Mouse (Mus musculus) forebrain, embryonic 16.5 days (tissue): ENCODE data around the gene Reep6. TPM values are rescaled to one million over a fixed set of nuclear protein-coding genes. Genes with fewer than 3 reads are reported as not detected.

Source experiments
- ATAC-seq: fragments of 200-750 bp; cut with Nextera tagmentation; 2 replicates; pipeline ENCODE4 v1.8.0; 2017; ENCODE audit warnings: mild to moderate bottlenecking, moderate library complexity
- H3K27ac ChIP-seq: fragments of 300-500 bp; sonication (generic); 2 replicates; pipeline ENCODE4 v1.5.1; 2014; ENCODE audit warnings: low read length, control low read depth
- H3K27me3 ChIP-seq: fragments of 300-500 bp; sonication (generic); replicated peaks from 2 replicates; pipeline ENCODE4 v1.6.1; 2014; ENCODE audit warnings: low read length; ENCODE audit not compliant: control insufficient read depth, insufficient read depth
- H3K36me3 ChIP-seq: fragments of 300-500 bp; sonication (generic); 2 replicates; pipeline ENCODE4 v1.6.1; 2014; ENCODE audit not compliant: control insufficient read depth, insufficient read depth
- H3K4me1 ChIP-seq: fragments of 300-500 bp; sonication (generic); replicated peaks from 2 replicates; pipeline ENCODE4 v1.6.1; 2014; ENCODE audit warnings: low read length; ENCODE audit not compliant: control insufficient read depth, insufficient read depth
- H3K4me2 ChIP-seq: fragments of 300-500 bp; sonication (generic); 2 replicates; pipeline ENCODE4 v1.6.1; 2014; ENCODE audit warnings: mild to moderate bottlenecking, low read length, control low read depth
- H3K4me3 ChIP-seq: fragments of 300-500 bp; sonication (generic); replicated peaks from 2 replicates; pipeline ENCODE4 v1.5.1; 2014; ENCODE audit warnings: mild to moderate bottlenecking, low read length, control low read depth
- H3K9ac ChIP-seq: fragments of 300-500 bp; sonication (generic); replicated peaks from 2 replicates; pipeline ENCODE4 v1.6.1; 2014; ENCODE audit warnings: low read depth, low read length, control low read depth
- H3K9me3 ChIP-seq: fragments of 300-500 bp; sonication (generic); 2 replicates; pipeline ENCODE4 v1.6.1; 2016; ENCODE audit warnings: low read length; ENCODE audit not compliant: control insufficient read depth
- whole genome bisulfite sequencing: fragments of 180-500 bp; shearing (Covaris S2); extraction: QIAGEN DNeasy Blood & Tissue Kit; methylation state at CpG from one replicate; pipeline ENCODE4 v1.1.7; 2014; 5-methylcytosine and 5-hydroxymethylcytosine counted together
- polyA plus RNA-seq: library from polyadenylated mRNA; unstranded; fragments of >200 nt; fragmentation: Nextera tagmentation; extraction: Ambion mirVana; gene quantifications from 2 replicates; pipeline ENCODE4 v1.2.1, GENCODE M21; 2015

Gene Reep6
- polyA plus RNA-seq, 1 experiment from 2014 or later, result 3.2 TPM

- H3K4me1 ChIP-seq, result peaks cover 21% of the 10 kb centered on the region
- ATAC-seq, result peak; percentile 18; the same call in 1 of the 2 replicates
- 0 out of 2 replicates have a peak overlapping the region, but pooled peaks have one; percentile 21 for H3K4me2 ChIP-seq
- H3K27me3 ChIP-seq, result peaks cover 50% of the 10 kb centered on the region
- H3K4me3 ChIP-seq, result no peak overlapping the region
- H3K36me3 ChIP-seq, result no peaks in the 10 kb centered on the region
- WGBS, result 22% methylated on average over 19 of the region's 19 CpGs
- no peak overlapping the region for H3K9ac ChIP-seq
- H3K27ac ChIP-seq, result no peak overlapping the region
- no peaks in the 10 kb centered on the region for H3K9me3 ChIP-seq
Measured at GRCm38 (mm10) chr10:80339941-80340750, 10.4 kb downstream of the Reep6 start.

GRCm38 (mm10) chr10:80341026-80341425 is 11.3 kb downstream of the Reep6 start:
- Histone ChIP-seq H3K9me3 (no peaks in the 10 kb centered on the region), H3K9ac (0 out of 2 replicates have a peak overlapping the region, but pooled peaks have one; percentile 14), H3K4me2 (no peak overlapping the region), H3K4me1 (peaks cover 21% of the 10 kb centered on the region), H3K4me3 (no peak overlapping the region), H3K27me3 (peaks cover 59% of the 10 kb centered on the region), H3K27ac (no peak overlapping the region), H3K36me3 (no peaks in the 10 kb centered on the region)
- 12% methylated on average over 21 of the region's 21 CpGs for WGBS
- no peak for ATAC-seq

GRCm38 (mm10) chr10:80341491-80342304 is 11.9 kb downstream of the Reep6 start:
- Histone ChIP-seq H3K9ac (peak overlapping the region; percentile 5; the same call in 1 of the 2 replicates), H3K36me3 (no peaks in the 10 kb centered on the region), H3K4me1 (peaks cover 21% of the 10 kb centered on the region), H3K4me3 (peak overlapping the region; percentile 40), H3K27ac (no peak overlapping the region), H3K9me3 (no peaks in the 10 kb centered on the region), H3K27me3 (peaks cover 63% of the 10 kb centered on the region), H3K4me2 (peak overlapping the region; percentile 57)
- 2% methylated on average over 47 of the region's 47 CpGs for WGBS
- ATAC-seq, result no peak

- WGBS, result 1% methylated on average over 26 of the region's 26 CpGs
- Histone ChIP-seq H3K36me3 (no peaks in the 10 kb centered on the region), H3K9me3 (no peaks in the 10 kb centered on the region), H3K4me2 (peak overlapping the region; percentile 57), H3K4me3 (peak overlapping the region; percentile 40), H3K27me3 (peaks cover 66% of the 10 kb centered on the region), H3K9ac (peak overlapping the region; percentile 12), H3K27ac (no peak overlapping the region), H3K4me1 (peaks cover 21% of the 10 kb centered on the region)
- peak; percentile 13 for ATAC-seq
Measured at GRCm38 (mm10) chr10:80342305-80342748, 12.6 kb downstream of the Reep6 start.

- under 1% methylated on average over 31 of the region's 33 CpGs for WGBS
- Histone ChIP-seq H3K27me3 (peaks cover 71% of the 10 kb centered on the region), H3K4me2 (peak overlapping the region; percentile 57), H3K4me3 (peak overlapping the region; percentile 40), H3K9ac (peak overlapping the region; percentile 12), H3K9me3 (no peaks in the 10 kb centered on the region), H3K36me3 (no peaks in the 10 kb centered on the region), H3K27ac (no peak overlapping the region), H3K4me1 (peaks cover 21% of the 10 kb centered on the region)
- peak; percentile 80 for ATAC-seq
Measured at GRCm38 (mm10) chr10:80342749-80343424, 13.1 kb downstream of the Reep6 start.

GRCm38 (mm10) chr10:80343425-80343895 is 13.7 kb downstream of the Reep6 start:
- no peaks in the 10 kb centered on the region for H3K36me3 ChIP-seq
- 26% methylated on average over 12 of the region's 13 CpGs for WGBS
- H3K27ac ChIP-seq, result no peak overlapping the region
- H3K9me3 ChIP-seq, result no peaks in the 10 kb centered on the region
- peaks cover 77% of the 10 kb centered on the region for H3K27me3 ChIP-seq
- peaks cover 25% of the 10 kb centered on the region for H3K4me1 ChIP-seq
- peak overlapping the region; percentile 57 for H3K4me2 ChIP-seq
- ATAC-seq, result no peak
- H3K4me3 ChIP-seq, result peak overlapping the region; percentile 40
- 0 out of 2 replicates have a peak overlapping the region, but pooled peaks have one; percentile 1 for H3K9ac ChIP-seq

GRCm38 (mm10) chr10:80344131-80344661 is 14.4 kb downstream of the Reep6 start:
- Histone ChIP-seq H3K27me3 (peaks cover 84% of the 10 kb centered on the region), H3K9ac (no peak overlapping the region), H3K27ac (no peak overlapping the region), H3K9me3 (no peaks in the 10 kb centered on the region), H3K4me2 (no peak overlapping the region), H3K4me3 (no peak overlapping the region), H3K4me1 (peaks cover 26% of the 10 kb centered on the region), H3K36me3 (no peaks in the 10 kb centered on the region)
- ATAC-seq, result no peak
- 48% methylated on average over 9 of the region's 9 CpGs for WGBS

GRCm38 (mm10) chr10:80345122-80345521 is 15.4 kb downstream of the Reep6 start:
- H3K27ac ChIP-seq, result no peak overlapping the region
- no peak overlapping the region for H3K9ac ChIP-seq
- peaks cover 26% of the 10 kb centered on the region for H3K4me1 ChIP-seq
- H3K9me3 ChIP-seq, result no peaks in the 10 kb centered on the region
- ATAC-seq, result no peak
- H3K36me3 ChIP-seq, result no peaks in the 10 kb centered on the region
- no peak overlapping the region for H3K4me3 ChIP-seq
- under 1% methylated on average over 16 of the region's 16 CpGs for WGBS
- peaks cover 91% of the 10 kb centered on the region for H3K27me3 ChIP-seq
- H3K4me2 ChIP-seq, result no peak overlapping the region
